Mouse (Mus musculus) liver, postnatal 0 days (tissue): Measurements from ENCODE around the gene Tmtc1. TPM values are rescaled to one million over a fixed set of nuclear protein-coding genes. Genes with fewer than 3 reads are reported as not detected.

Source experiments
- ATAC-seq: fragments of 200-750 bp; cut with Nextera tagmentation; 2 replicates; pipeline ENCODE4 v1.8.0; 2017; ENCODE audit warnings: mild to moderate bottlenecking, moderate library complexity
- DNase-seq: peaks from one replicate; pipeline ENCODE4 v3.0.0-alpha.2; 2016
- H3K27ac ChIP-seq: fragments of 300-500 bp; sonication (generic); 2 replicates; pipeline ENCODE4 v1.5.1; 2014; ENCODE audit warnings: antibody characterized with exemption, moderate library complexity, mild to moderate bottlenecking, low read depth
- H3K27me3 ChIP-seq: fragments of 300-500 bp; sonication (generic); 2 replicates; pipeline ENCODE4 v1.6.1; 2014; ENCODE audit warnings: low read length, control low read depth, mixed read lengths; ENCODE audit not compliant: insufficient read depth
- H3K36me3 ChIP-seq: fragments of 300-500 bp; sonication (generic); replicated peaks from 2 replicates; pipeline ENCODE4 v1.6.1; 2014; ENCODE audit warnings: mild to moderate bottlenecking, control low read depth, low read length, moderate library complexity, mixed read lengths; ENCODE audit not compliant: insufficient read depth
- H3K4me1 ChIP-seq: fragments of 300-500 bp; sonication (generic); 2 replicates; pipeline ENCODE4 v1.6.1; 2014; ENCODE audit warnings: antibody characterized with exemption, mild to moderate bottlenecking, control low read depth; ENCODE audit not compliant: insufficient read depth
- H3K4me2 ChIP-seq: fragments of 300-500 bp; sonication (generic); 2 replicates; pipeline ENCODE4 v1.6.1; 2014; ENCODE audit warnings: low read depth, mild to moderate bottlenecking, low read length, moderate library complexity, mixed read lengths
- H3K4me3 ChIP-seq: fragments of 300-500 bp; sonication (generic); 2 replicates; pipeline ENCODE4 v1.5.1; 2014; ENCODE audit warnings: low read depth, low read length
- H3K9ac ChIP-seq: fragments of 300-500 bp; sonication (generic); replicated peaks from 2 replicates; pipeline ENCODE4 v1.6.1; 2014; ENCODE audit warnings: mild to moderate bottlenecking, moderate library complexity
- H3K9me3 ChIP-seq: fragments of 300-500 bp; sonication (generic); 2 replicates; pipeline ENCODE4 v1.6.1; 2016; ENCODE audit warnings: mild to moderate bottlenecking, control low read depth, low read length, mixed read lengths
- CTCF ChIP-seq: sonication (generic); IDR thresholded peaks from 2 replicates; pipeline ENCODE4 v1.5.1; 2016; ENCODE audit warnings: antibody characterized with exemption, low read depth
- EP300 ChIP-seq: IDR thresholded peaks from 2 replicates; pipeline ENCODE4 v1.6.1; 2016; ENCODE audit warnings: antibody characterized with exemption, low read depth, mild to moderate bottlenecking
- WGBS: fragments of 180-500 bp; shearing (Covaris S2); extraction: QIAGEN DNeasy Blood & Tissue Kit; methylation state at CpG from one replicate; pipeline ENCODE4 v1.1.7; 2014; ENCODE audit not compliant: insufficient replicate concordance; 5-methylcytosine and 5-hydroxymethylcytosine counted together
- polyA plus RNA-seq: library from polyadenylated mRNA; unstranded; fragments of >200 nt; fragmentation: Nextera tagmentation; extraction: Ambion mirVana; gene quantifications from 2 replicates; pipeline ENCODE4 v1.2.1, GENCODE M21; 2015

Gene Tmtc1
- 0.11 and 0.12 TPM in 2 replicates for polyA plus RNA-seq

DNA sequence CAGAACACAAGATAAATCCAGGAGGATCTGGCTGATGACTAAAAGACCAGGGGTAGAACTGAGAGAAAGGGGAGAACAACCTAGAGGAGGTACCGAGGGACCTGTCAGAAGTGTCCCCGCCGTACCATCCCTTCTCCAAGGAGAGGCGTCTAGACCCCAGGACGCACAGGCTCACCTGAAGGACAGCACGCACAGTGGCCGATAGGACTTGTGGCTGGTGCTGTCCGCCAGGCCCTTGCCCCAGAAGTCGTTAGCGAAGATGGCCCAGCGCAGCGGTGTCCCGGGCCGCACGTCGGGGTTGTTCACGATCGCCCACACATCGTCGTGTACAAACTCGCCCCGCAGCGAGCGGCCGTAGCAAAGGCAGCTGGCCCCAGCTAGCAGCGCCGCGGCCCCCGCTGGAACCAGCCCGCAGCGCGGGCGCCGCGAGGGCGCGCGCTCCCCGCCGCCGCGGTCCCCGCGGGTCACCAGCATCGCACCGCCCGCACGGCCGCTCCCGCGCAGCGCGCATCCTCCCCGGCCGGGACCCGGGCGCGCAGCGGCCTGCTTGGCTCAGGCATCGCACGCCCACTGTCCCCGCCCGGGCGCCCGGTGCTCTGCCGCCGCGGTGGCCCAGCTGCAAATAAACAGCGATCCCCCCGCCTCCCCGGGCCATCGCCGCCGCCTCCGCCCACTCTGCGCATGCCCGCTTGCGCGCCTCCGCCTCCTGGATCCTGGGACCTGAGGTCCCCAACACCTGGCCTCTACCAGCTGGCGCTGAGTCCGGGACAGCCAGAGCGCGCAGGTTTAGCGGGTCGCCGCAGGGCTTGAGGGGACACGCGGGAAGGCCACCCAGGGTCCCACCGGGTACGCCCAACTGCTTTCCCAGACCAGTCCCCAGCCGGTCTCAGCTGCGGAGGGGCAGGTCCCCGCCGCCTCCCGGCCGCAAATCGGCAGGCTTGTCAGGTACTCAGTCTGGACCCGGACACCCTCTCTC, at the start of gene Tmtc1:
TSS of gene Tmtc1 (minus strand) at position 664 of the 976 bp plus-strand sequence.
- peak; percentile 72 for ATAC-seq
- 1% methylated on average over 78 of the region's 99 CpGs for WGBS
- Histone ChIP-seq H3K36me3 (no peaks in the 10 kb centered on the region), H3K4me1 (peaks cover 8% of the 10 kb centered on the region; the same call in 1 of the 2 replicates), H3K27me3 (peaks cover 50% of the 10 kb centered on the region), H3K9me3 (peaks cover 2% of the 10 kb centered on the region; the same call in 1 of the 2 replicates), H3K27ac (no peak within 1 kb of the TSS), H3K9ac (peak within 1 kb of the TSS; percentile 48), H3K4me2 (peak within 1 kb of the TSS; percentile 92), H3K4me3 (peak within 1 kb of the TSS; percentile 59)
- TF ChIP-seq CTCF, result no peak
- no peak for TF ChIP-seq EP300
- peak; percentile 69 for DNase-seq

- Histone ChIP-seq H3K4me3 (no peak overlapping the region), H3K27ac (no peak overlapping the region), H3K4me1 (no peaks in the 10 kb centered on the region), H3K36me3 (no peaks in the 10 kb centered on the region), H3K27me3 (no peaks in the 10 kb centered on the region), H3K9me3 (no peaks in the 10 kb centered on the region), H3K9ac (no peak overlapping the region), H3K4me2 (no peak overlapping the region)
- TF ChIP-seq CTCF, result no peak
- ATAC-seq (no peak), DNase-seq (no peak)
- WGBS, result 87% methylated on average over 5 of the region's 5 CpGs
Measured at GRCm38 (mm10) chr6:148491849-148492248, 47.7 kb upstream of the Tmtc1 start.

DNA sequence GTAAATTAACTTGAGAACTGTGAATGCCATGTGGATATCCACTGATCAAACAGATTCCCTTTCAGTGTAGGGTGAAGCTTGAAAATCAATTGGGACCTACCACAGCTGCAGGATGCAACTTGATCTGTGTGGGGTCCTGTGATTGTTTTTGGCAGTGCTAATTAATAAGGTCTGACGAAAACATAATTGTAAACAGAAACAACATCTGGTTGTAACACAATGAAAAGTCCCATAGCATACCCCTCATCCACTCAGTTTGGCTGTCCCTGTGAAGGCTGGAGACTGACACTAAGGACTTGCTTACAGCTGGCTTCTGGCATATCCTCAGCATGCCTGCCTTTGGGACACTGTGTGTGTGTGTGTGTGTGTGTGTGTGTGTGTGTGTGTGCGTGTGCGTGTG, 42.6 kb upstream of the Tmtc1 start:
- Histone ChIP-seq H3K4me3 (no peak overlapping the region), H3K36me3 (no peaks in the 10 kb centered on the region), H3K9me3 (no peaks in the 10 kb centered on the region), H3K27ac (no peak overlapping the region), H3K4me2 (no peak overlapping the region), H3K27me3 (no peaks in the 10 kb centered on the region), H3K9ac (no peak overlapping the region), H3K4me1 (no peaks in the 10 kb centered on the region)
- WGBS, result 64% methylated on average over 3 of the region's 3 CpGs
- TF ChIP-seq EP300 (no peak), CTCF (no peak)
- DNase-seq, result no peak
- ATAC-seq, result no peak

- Histone ChIP-seq H3K9ac (no peak overlapping the region), H3K9me3 (no peaks in the 10 kb centered on the region), H3K27ac (no peak overlapping the region), H3K27me3 (no peaks in the 10 kb centered on the region), H3K36me3 (no peaks in the 10 kb centered on the region), H3K4me1 (no peaks in the 10 kb centered on the region), H3K4me3 (no peak overlapping the region), H3K4me2 (no peak overlapping the region)
- TF ChIP-seq EP300 (no peak), CTCF (no peak)
- no peak for ATAC-seq
- no peak for DNase-seq
Measured at GRCm38 (mm10) chr6:148481894-148482293, 37.7 kb upstream of the Tmtc1 start.

GRCm38 (mm10) chr6:148479671-148480237, 35.6 kb upstream of the Tmtc1 start:
- H3K4me2 ChIP-seq, result no peak overlapping the region
- 77% methylated on average over 2 of the region's 2 CpGs for WGBS
- no peaks in the 10 kb centered on the region for H3K36me3 ChIP-seq
- no peaks in the 10 kb centered on the region for H3K9me3 ChIP-seq
- ATAC-seq, result no peak
- DNase-seq, result no peak
- H3K4me1 ChIP-seq, result no peaks in the 10 kb centered on the region
- no peak overlapping the region for H3K9ac ChIP-seq
- no peaks in the 10 kb centered on the region for H3K27me3 ChIP-seq
- no peak overlapping the region for H3K4me3 ChIP-seq
- TF ChIP-seq EP300, result no peak
- H3K27ac ChIP-seq, result no peak overlapping the region

DNA sequence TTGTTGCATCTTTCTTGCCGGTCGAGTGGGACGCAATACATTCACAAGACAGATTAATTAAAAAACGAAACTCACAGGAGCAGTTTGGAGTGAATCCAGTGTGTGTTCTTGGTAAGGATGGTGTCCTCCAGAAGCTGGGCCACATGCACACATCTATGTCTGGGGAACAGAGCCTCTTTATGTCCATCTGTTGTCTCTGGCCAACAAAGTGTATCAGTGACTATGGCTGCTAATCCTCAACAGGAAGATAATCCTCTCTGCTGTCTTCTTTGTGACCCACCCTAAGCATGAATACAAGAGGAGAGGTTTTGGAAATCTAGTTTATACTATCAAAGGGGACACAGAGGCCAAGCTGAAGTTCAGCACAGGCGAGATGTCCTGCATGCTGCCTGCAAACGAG, 34.2 kb upstream of the Tmtc1 start:
- H3K4me1 ChIP-seq, result no peaks in the 10 kb centered on the region
- TF ChIP-seq CTCF (no peak), EP300 (no peak)
- H3K9ac ChIP-seq, result no peak overlapping the region
- 71% methylated on average over 6 of the region's 6 CpGs for WGBS
- H3K4me2 ChIP-seq, result no peak overlapping the region
- H3K4me3 ChIP-seq, result no peak overlapping the region
- no peaks in the 10 kb centered on the region for H3K36me3 ChIP-seq
- no peaks in the 10 kb centered on the region for H3K9me3 ChIP-seq
- ATAC-seq (no peak), DNase-seq (no peak)
- H3K27me3 ChIP-seq, result no peaks in the 10 kb centered on the region
- no peak overlapping the region for H3K27ac ChIP-seq
